Mouse (Mus musculus): Measurements from ENCODE around the gene Scfd2.

DNA sequence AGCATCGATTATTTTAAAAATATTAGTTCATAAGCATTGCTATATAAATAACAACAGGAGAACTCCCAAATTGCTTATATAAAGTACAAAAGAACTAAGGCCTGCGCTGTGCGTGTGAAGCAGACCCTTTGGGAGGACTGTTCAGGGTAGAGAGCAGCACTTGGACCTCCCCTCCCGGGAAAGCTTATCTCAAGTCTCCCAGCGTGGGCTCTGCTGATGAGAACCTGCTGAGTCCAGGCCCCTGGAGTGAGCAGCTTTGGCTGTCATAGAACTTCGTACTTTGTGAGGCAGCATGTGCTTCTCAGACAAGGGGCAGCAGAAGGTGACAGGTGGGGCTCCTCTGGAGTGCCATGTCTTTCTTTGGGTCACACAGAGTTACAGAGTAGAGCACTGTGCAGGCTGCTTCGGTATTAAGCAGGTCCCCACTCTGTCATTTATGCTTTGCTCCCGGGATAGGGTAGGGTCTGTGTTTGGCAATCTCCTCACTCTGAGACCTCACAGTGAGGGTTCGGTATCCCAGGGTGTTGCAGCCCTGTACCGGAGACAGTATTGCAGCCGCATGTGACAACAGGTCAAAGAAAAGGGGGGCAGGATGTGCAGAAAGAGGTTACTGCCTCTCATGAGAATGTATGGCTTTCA lies 301.7 kb downstream of the Scfd2 start:
- TF ChIP-seq CTCF (IDR thresholded peaks at IDR 0.05; ENCODE audit: low read depth) (no peak), EP300 (IDR thresholded peaks at IDR 0.05; ENCODE audit: low read depth) (no peak)
